Mouse (Mus musculus) spleen, postnatal 10 days (tissue): Measurements from ENCODE around the gene Lrg1.

Experiments
- DNase-seq, 2 experiments: peaks; one replicate each; pipeline ENCODE4 v3.0.0; 2021 to 2022; ENCODE audit warnings: low spot score in 2 of 2

Lrg1 gene

DNA sequence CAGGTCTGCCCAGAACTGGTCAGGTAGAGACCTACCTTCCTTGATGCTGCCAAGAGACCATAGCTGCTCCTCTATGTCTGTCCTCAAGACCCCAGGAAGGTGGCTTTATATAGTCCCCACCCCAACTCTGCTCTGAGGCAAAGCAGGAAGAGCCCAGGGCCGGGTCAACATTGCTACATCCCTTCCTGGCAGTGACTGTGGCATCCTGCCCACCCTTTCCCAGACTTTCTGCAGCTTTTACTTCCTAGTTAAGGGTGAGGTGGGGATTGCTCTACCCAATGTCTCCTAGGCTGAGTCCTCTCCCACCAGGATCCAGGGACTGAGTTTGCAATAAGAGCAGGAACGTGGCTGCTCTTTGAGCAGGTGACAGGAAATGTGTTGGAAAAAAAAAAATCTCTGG is at the start of gene Lrg1:
TSS of gene Lrg1 (minus strand) at position 176 of the 400 bp plus-strand sequence.
- DNase-seq: no peak

DNA sequence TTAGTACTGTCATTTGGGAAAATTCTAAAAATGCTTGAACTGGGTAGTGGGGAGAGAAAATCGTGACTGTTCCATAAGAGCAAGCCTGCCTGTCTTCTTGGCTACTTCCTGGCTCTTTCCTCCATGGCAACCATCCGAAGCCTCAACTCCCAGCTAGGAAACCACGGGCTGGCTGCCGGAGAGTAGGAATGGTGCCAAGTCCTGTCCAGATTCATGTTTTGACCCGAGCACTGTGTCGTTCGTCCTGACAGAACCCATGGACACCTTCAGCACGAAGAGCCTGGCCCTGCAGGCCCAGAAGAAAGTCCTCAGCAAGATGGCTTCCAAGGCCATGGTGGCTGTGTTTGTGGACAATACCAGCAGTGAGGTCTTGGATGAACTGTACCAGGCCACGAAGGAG is 49.7 kb upstream of the Lrg1 start:
- DNase-seq: no peak

DNA sequence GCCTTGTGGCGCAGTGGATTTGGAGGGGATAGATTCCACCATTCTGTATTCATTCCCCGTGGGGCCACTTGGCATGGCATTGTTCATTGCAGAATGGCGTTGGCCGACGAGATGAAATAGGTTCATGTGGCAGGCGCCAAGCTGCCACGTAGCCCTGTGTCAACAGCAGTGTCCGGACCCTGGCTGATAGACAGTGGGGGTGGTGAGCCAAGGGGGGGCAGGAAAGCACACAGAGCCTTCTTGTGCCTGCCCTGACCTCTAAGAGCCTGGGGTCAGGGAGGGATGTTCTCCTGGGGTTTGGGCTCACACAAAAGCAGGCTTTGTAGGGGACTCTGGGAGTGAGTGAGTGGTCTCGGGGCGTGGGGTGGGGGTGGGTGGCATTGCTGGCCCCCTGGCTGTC is 48.8 kb upstream of the Lrg1 start:
- no peak for DNase-seq

- no peak for DNase-seq
These were observed 48.0 kb upstream of the Lrg1 start for GRCm38 (mm10) chr17:56169830-56170229.

- no peak for DNase-seq
These were observed 43.9 kb upstream of the Lrg1 start for GRCm38 (mm10) chr17:56165671-56166070.

GRCm38 (mm10) chr17:56164510-56164909 is 42.7 kb upstream of the Lrg1 start:
- DNase-seq: no peak

DNA sequence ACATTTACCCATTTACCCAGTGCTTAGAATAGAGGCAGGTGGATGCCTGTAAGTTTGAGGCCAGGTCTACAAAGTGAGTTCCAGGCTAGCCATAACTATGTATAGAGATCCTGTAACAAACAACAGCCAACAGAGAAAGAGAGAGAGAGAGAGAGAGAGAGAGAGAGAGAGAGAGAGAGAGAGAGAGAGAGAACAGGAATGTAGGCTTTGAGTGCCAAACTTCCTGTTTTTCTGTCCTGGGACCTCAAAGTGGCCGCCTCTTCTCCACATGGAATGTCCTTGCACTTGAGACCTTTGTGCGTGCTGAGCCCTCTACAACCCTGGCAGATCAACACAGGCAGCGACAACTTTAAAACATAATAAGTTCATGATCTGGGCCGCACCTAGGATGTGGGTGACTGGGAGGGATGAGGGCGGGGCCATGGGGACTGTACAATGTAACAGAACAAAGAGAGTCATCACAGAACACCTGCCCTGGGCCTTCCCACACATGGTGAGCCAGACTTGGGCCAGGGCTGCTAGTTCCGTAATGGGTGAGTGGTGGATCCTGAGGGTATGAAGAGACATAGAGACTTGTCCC is 41.8 kb upstream of the Lrg1 start:
- peak in 1 of 2 experiments; percentile 58 for DNase-seq

GRCm38 (mm10) chr17:56162231-56162774 is 40.5 kb upstream of the Lrg1 start, which contains the start of gene Tnfaip8l1:
Gene Tnfaip8l1 (plus strand): TSS chr17:56162477.
- peak; percentile 76 to 92 for DNase-seq

- DNase-seq: peak in 1 of 2 experiments; percentile 56
These were observed 37.9 kb upstream of the Lrg1 start for GRCm38 (mm10) chr17:56159729-56160128.

- DNase-seq: no peak
These were observed 31.8 kb upstream of the Lrg1 start for GRCm38 (mm10) chr17:56153643-56154042.

- no peak for DNase-seq
These were observed 28.1 kb upstream of the Lrg1 start for GRCm38 (mm10) chr17:56149897-56150296.

DNA sequence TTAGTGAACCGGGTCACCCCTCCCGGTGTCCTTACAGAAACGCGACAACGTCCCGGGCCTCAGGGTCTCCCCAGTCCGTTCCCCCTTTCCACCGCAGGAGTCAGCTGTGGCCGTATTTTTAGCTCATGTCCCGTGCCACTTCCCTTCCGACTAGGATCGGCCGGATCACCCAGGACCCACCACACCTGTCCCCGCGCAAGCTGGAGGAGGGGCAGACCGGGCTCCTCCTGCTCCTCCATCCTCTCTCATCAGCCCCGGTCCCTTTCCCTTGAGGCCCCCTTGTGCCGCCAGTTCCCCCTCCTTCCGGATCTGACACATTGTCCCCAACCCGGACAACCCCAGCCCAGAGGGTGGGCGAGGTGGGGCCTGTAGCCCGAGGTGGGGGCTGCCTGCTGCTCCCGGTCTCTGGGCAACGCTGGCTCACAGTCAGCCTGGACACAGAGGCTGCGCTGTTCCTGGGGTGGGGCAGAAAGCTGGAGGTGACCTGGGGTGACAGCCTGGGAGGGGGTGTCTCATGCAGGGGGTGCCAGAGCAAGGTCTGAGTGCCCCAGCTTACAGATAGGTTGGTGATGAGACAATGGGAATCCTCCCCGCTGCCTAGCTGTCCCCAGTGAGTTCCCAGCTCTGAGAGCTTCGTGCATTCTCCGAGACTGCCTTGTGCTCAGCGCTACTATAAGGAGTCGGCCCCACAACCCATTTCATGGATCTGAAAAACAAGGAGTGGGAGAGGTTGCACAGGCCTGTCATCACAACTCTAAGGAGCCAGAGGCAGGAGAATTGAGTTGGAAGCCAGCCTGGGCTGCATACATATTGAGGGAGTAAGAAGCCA is 27.2 kb upstream of the Lrg1 start:
- DNase-seq: no peak

GRCm38 (mm10) chr17:56148280-56148679 is 26.5 kb upstream of the Lrg1 start:
- DNase-seq: no peak

DNA sequence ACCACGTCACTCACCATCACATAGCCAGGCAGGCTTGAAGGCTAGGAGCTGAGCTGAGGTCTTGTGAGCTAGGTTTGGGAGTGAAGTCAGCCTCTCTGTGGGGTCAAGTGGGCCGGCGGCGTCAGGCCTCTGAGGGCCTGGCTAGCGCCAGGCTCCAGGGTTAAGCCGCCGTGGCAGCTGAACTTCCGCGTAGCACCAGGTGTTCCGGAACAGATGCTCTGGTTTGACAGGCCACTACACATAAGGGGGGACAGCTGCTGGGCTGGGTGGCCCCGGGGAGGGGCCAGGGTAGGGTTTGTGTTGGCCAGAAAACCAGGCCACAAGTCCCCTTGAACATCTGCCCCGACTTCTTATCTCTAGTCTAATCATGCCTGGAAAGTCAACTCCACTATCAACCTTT is 25.6 kb upstream of the Lrg1 start:
- DNase-seq: no peak

DNA sequence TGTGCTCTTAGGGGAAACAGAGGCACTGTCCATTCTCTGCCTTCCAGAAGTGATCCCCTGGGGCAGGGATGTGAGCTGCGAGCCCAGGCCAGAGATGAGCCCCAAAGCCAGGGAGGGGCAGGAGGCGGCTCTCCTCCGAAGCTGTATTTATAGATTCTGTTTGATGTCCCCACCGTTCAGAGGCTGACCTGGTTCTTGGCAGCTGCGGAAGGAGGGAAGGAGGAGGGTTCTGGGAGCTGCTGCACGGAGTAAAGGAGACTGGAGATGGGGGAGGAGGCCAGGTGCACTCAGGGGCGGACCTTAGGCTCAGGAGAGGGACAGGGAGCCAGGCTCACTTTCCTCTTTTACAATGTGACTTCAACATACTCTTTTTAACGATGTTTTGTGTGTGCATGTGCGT is 24.3 kb upstream of the Lrg1 start:
- no peak for DNase-seq

DNA sequence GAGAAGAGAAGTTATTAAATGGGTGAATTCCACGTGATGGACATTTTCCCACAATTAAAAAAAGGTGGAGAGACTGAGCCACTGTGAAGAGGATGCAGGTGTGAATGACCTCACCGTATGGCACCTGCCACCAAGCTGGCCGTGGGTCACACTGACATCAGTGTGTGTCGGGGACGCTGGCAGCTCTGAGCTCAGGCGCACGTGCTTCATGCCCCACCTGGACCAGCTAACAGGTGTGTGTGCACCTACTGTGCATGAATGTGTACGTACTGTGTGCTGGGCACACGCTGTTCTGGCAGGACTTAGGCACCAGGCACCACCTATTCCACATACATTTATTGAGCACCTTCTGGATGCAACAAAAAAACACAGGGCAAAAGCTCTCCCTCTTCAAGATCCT is 22.7 kb upstream of the Lrg1 start:
- DNase-seq: no peak

- DNase-seq: peak in 1 of 2 experiments; percentile 56
These were observed 20.2 kb upstream of the Lrg1 start for GRCm38 (mm10) chr17:56141702-56142605.

- DNase-seq: peak in 1 of 2 experiments; percentile 68
These were observed 18.2 kb upstream of the Lrg1 start, which contains the start of gene Sema6b for GRCm38 (mm10) chr17:56139858-56140595. Gene Sema6b (minus strand): TSS chr17:56140343.

DNA sequence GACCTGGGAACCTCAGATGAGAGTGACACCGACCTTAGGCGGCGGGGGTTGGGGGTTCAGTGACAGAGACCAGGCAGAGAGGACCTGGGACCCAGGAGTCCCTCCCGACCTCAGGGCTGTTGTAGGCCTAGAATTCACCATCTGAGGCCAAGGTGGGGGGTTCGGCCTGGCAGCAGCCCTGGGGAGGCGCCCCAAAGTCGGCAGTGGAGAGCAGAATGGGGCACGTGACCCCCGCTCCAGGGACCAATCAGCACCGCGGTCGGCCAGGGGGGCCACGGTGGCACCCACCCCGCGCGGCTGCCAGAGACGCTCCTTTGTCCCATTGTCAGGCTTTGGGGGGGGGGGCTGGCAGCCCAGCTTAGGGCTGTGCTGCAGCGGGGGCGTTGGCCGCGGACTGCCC is 17.6 kb upstream of the Lrg1 start:
- no peak for DNase-seq

DNA sequence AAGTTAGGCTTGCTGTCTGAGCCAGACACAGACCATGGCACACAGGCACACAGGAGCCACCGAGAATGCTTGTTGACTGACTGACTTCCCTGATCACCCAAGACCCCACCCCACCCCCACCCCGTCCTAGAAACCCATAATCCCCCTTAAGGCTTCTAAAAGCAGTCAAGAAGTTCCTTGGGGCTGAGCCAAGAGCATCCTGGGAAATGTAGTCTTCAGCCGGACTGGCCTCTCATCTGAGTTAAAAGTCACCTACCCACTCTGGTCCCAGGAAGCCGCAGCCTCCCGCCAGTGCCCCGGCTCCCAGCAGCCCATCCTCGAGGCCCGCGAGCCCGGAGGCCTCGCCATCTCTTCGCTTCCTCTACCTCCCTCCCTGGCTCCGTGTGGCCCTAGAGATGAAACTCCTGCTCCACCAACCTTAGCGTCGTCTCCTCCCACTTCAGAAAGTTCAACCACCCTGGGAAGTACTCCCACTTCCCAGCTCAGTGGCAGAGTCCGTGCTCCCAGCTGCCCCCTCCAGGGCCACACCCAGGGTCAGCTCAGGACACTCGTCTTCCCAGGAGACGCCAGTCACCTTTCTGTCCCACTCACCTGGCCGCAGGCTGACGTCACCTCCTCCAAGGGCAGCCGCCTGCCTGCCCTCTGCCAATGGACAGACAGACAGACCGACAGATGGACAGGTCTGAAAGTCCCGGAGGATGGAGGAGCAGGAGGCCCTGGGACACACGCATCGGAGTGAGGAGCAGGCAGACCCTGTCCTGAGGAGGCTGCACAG is 16.2 kb upstream of the Lrg1 start:
- DNase-seq: no peak
